Mouse (Mus musculus): ENCODE data around the gene Tbc1d7. TPM values are rescaled to one million over a fixed set of nuclear protein-coding genes. Genes with fewer than 3 reads are reported as not detected.
A peak's percentile ranks its signal among the peaks of the same experiment; 100 is the strongest.

Tbc1d7 gene
- polyA plus RNA-seq, 2 experiments: 4.7 to 12.6 TPM

DNA sequence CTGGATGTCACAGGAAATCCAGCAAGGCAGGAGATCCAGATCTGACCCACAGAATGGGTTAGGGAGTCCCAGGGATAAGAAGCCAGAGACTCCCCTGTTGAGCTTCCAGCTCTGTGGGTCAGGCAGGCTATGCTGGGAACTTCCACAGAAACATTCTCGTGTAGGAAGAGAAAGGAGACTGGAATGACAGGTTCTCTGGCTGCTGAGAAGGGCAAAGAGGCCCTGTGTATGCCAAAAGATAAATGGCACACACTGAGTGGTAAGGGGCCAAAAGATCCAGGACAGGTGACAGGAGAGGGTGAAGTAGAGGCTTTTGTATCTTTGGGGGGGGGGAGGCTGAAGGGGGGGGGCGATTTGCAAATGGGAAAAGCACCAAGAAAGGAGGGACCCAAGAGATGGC, 20.0 kb upstream of the Tbc1d7 start:
- TF ChIP-seq EP300 (IDR thresholded peaks at IDR 0.05; ENCODE audit: low read depth) (no peak), CTCF (IDR thresholded peaks at IDR 0.05; ENCODE audit: low read depth) (no peak)
- ATAC-seq (ENCODE audit: insufficient read depth): no peak
- Histone ChIP-seq H3K27me3 (ENCODE audit: control insufficient read depth, insufficient read depth, low read length) (peaks cover 11% of the 10 kb centered on the region), H3K9me3 (ENCODE audit: control insufficient read depth, low read length) (no peaks in the 10 kb centered on the region), H3K36me3 (replicated peaks; ENCODE audit: control insufficient read depth, insufficient read depth, low read depth) (no peaks in the 10 kb centered on the region), H3K27ac (no peak overlapping the region), H3K9ac (replicated peaks) (no peak overlapping the region), H3K4me2 (ENCODE audit: low read depth) (peak overlapping the region; percentile 41; the same call in 1 of the 2 replicates), H3K4me1 (replicated peaks; ENCODE audit: control insufficient read depth in 2 of 2, insufficient read depth in 2 of 2, low read length in 1 of 2) (peaks cover 19 to 34% of the 10 kb centered on the region in 2 experiments), H3K4me3 (ENCODE audit: insufficient read depth in 1 of 2, low read depth in 2 of 2, low read length in 2 of 2) (no peak overlapping the region)
- 10% methylated on average over 2 of the region's 2 CpGs for WGBS (ENCODE audit: insufficient replicate concordance)
- no peak for DNase-seq (ENCODE audit: low read depth in 3 of 3, low spot score in 3 of 3)

DNA sequence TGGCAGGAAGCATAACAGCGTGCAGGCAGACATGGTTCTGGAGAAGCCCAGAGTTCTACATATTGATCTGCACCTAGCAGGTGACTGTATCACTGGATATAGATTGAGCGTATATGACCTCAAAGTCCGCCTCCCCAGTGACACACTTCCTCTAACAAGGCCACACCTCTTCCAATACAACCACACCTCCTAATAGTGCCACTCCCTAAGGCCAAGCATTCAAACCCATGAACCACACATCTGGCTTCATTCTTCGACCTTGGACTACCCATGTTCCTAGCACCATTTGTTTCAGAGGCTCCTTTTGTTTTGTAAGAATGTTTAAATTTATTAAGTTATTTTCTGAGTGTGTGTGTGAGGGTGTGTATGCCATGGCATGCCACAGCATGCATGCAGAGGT, 16.4 kb upstream of the Tbc1d7 start:
- peaks cover 9% of the 10 kb centered on the region for H3K27me3 ChIP-seq (ENCODE audit: control insufficient read depth, insufficient read depth, low read length)
- ATAC-seq (ENCODE audit: insufficient read depth): no peak
- peaks cover 12 to 21% of the 10 kb centered on the region in 2 experiments for H3K4me1 ChIP-seq (replicated peaks; ENCODE audit: control insufficient read depth in 2 of 2, insufficient read depth in 2 of 2, low read length in 1 of 2)
- no peak overlapping the region for H3K4me2 ChIP-seq (ENCODE audit: low read depth)
- no peak overlapping the region for H3K4me3 ChIP-seq (ENCODE audit: insufficient read depth in 1 of 2, low read depth in 2 of 2, low read length in 2 of 2)
- WGBS (ENCODE audit: insufficient replicate concordance): 74% methylated on average over 4 of the region's 4 CpGs
- no peaks in the 10 kb centered on the region for H3K9me3 ChIP-seq (ENCODE audit: control insufficient read depth, low read length)
- DNase-seq (ENCODE audit: low read depth in 3 of 3, low spot score in 3 of 3): no peak
- TF ChIP-seq EP300 (IDR thresholded peaks at IDR 0.05; ENCODE audit: low read depth) (no peak), CTCF (IDR thresholded peaks at IDR 0.05; ENCODE audit: low read depth) (no peak)
- H3K9ac ChIP-seq (replicated peaks): no peak overlapping the region
- no peaks in the 10 kb centered on the region for H3K36me3 ChIP-seq (replicated peaks; ENCODE audit: control insufficient read depth, insufficient read depth, low read depth)
- H3K27ac ChIP-seq: no peak overlapping the region

DNA sequence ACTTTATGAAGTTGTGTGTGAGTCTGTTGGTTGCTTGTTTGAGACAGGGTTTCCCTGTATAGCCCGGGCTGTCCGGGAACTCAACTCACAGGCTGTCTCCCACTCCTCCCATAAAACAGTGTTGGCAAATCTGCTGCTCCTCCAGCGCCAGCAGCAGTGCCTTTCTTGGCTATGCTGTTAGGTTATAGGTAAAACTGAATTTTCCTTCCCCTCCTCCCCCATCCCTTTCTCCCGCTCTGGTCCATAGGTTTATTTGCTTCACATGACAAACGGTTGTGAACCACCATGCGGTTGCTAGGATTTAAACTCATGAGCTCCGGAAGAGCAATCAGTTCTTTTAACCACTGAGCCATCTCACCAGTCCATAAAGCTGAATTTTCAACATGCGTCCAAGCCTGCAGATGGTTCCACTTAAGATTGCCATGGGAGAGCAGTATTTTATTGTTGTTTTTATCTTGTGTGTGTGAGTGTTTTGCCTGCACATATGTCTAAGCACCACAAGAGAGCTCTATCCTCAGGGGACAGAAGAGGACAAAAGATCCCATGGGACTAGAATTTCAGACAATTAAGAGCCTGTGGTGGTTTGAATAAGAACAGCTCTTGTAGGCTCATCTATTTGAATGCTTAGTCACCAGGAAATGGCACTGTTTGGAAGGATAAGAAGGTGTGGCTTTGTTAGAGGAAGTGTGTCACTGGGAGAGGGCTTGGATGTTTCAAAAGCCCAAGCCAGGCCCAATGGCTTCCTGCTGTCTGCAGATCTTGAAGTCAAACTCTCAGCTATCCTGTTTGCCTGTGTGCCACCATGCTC, 12.2 kb upstream of the Tbc1d7 start:
- Histone ChIP-seq H3K36me3 (replicated peaks; ENCODE audit: control insufficient read depth, insufficient read depth, low read depth) (no peaks in the 10 kb centered on the region), H3K9me3 (ENCODE audit: control insufficient read depth, low read length) (no peaks in the 10 kb centered on the region), H3K27me3 (ENCODE audit: control insufficient read depth, insufficient read depth, low read length) (no peaks in the 10 kb centered on the region; the same call in 1 of the 2 replicates), H3K27ac (no peak overlapping the region), H3K4me3 (ENCODE audit: insufficient read depth in 1 of 2, low read depth in 2 of 2, low read length in 2 of 2) (peak overlapping the region in 1 of 2 experiments; percentile 11; a peak in 1 of 4 replicates), H3K4me1 (replicated peaks; ENCODE audit: control insufficient read depth in 2 of 2, insufficient read depth in 2 of 2, low read length in 1 of 2) (peaks cover 6 to 17% of the 10 kb centered on the region in 2 experiments), H3K9ac (replicated peaks) (no peak overlapping the region), H3K4me2 (ENCODE audit: low read depth) (peak overlapping the region; percentile 51)
- 61% methylated on average over 8 of the region's 8 CpGs for WGBS (ENCODE audit: insufficient replicate concordance)
- DNase-seq (ENCODE audit: low read depth in 3 of 3, low spot score in 3 of 3) (no peak), ATAC-seq (ENCODE audit: insufficient read depth) (no peak)
- TF ChIP-seq CTCF (IDR thresholded peaks at IDR 0.05; ENCODE audit: low read depth): no peak
- TF ChIP-seq EP300 (IDR thresholded peaks at IDR 0.05; ENCODE audit: low read depth): no peak

DNA sequence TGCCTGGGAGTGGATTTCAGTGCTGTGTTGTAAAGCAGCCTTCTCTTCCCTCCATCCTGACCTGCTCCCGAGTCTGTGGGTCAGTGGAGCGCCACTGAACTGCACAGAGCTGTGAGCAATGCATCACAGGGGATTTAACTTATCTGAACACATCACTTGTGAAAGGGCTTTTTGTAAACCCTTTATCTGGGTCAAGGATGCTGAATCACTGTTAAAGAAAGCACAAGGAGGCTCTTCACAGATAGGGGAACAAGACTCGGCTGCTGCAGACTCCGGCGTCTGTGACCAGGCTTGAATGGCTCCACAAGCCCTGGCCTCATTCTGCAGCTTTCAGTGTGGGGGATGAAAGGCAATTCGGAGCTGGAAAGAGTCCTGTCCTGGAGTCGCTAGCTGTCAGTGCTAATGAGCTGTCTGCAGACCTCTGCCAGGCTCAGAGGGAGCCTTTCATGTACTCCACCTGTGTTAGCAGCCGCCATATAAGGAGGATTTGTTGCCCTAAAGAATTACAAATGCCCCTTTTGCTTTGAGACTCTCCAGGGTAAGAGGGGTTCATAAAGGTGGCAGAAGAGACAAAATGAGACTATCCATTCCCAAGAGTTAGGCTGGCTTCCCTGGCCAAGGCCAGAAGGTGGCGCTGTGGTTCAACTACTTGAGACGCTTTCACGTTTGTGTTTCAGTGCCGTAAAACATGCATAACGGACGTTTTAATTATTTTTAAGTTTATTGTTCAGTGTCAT, 11.3 kb upstream of the Tbc1d7 start:
- no peaks in the 10 kb centered on the region for H3K9me3 ChIP-seq (ENCODE audit: control insufficient read depth, low read length)
- H3K4me3 ChIP-seq (ENCODE audit: insufficient read depth in 1 of 2, low read depth in 2 of 2, low read length in 2 of 2): no peak overlapping the region
- H3K9ac ChIP-seq (replicated peaks): no peak overlapping the region
- no peak for TF ChIP-seq EP300 (IDR thresholded peaks at IDR 0.05; ENCODE audit: low read depth)
- TF ChIP-seq CTCF (IDR thresholded peaks at IDR 0.05; ENCODE audit: low read depth): peak; percentile 85
- H3K4me2 ChIP-seq (ENCODE audit: low read depth): peak overlapping the region; percentile 51
- peaks cover 6 to 17% of the 10 kb centered on the region in 2 experiments for H3K4me1 ChIP-seq (replicated peaks; ENCODE audit: control insufficient read depth in 2 of 2, insufficient read depth in 2 of 2, low read length in 1 of 2)
- peak; percentile 49 to 66 (median 50) for DNase-seq (ENCODE audit: low read depth in 3 of 3, low spot score in 3 of 3)
- ATAC-seq (ENCODE audit: insufficient read depth): no peak
- H3K36me3 ChIP-seq (replicated peaks; ENCODE audit: control insufficient read depth, insufficient read depth, low read depth): no peaks in the 10 kb centered on the region
- 11% methylated on average over 14 of the region's 14 CpGs for WGBS (ENCODE audit: insufficient replicate concordance)
- H3K27ac ChIP-seq: no peak overlapping the region
- no peaks in the 10 kb centered on the region for H3K27me3 ChIP-seq (ENCODE audit: control insufficient read depth, insufficient read depth, low read length)

DNA sequence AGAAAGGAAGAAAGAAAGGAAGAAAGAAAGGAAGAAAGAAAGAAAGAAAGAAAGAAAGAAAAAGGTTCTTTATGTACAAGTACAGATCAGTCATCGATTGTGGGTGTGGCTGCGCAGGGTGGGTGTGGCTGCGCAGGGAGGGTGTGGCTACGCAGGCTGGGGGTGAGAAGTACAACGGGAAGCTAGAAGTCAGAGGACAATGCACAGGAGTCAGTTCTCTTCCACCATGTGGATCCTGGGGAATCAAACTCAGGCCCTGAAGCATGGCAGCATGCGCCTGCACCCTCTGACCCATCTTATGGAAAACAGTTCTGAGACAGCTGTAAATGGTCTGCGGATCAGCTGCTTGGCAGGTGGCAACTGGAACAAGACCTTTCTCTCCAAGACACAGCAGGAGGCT, 9.8 kb upstream of the Tbc1d7 start:
- no peak for DNase-seq (ENCODE audit: low read depth in 3 of 3, low spot score in 3 of 3)
- ATAC-seq (ENCODE audit: insufficient read depth): peak; percentile 51; the same call in 1 of the 2 replicates
- no peak overlapping the region for H3K27ac ChIP-seq
- H3K36me3 ChIP-seq (replicated peaks; ENCODE audit: control insufficient read depth, insufficient read depth, low read depth): no peaks in the 10 kb centered on the region
- peak overlapping the region; percentile 18; the same call in 1 of the 2 replicates for H3K4me2 ChIP-seq (ENCODE audit: low read depth)
- no peaks in the 10 kb centered on the region for H3K9me3 ChIP-seq (ENCODE audit: control insufficient read depth, low read length)
- no peak overlapping the region for H3K9ac ChIP-seq (replicated peaks)
- H3K4me3 ChIP-seq (ENCODE audit: insufficient read depth in 1 of 2, low read depth in 2 of 2, low read length in 2 of 2): no peak overlapping the region
- peaks cover 6 to 17% of the 10 kb centered on the region in 2 experiments for H3K4me1 ChIP-seq (replicated peaks; ENCODE audit: control insufficient read depth in 2 of 2, insufficient read depth in 2 of 2, low read length in 1 of 2)
- no peak for TF ChIP-seq CTCF (IDR thresholded peaks at IDR 0.05; ENCODE audit: low read depth)
- no peaks in the 10 kb centered on the region for H3K27me3 ChIP-seq (ENCODE audit: control insufficient read depth, insufficient read depth, low read length)
- WGBS (ENCODE audit: insufficient replicate concordance): 39% methylated on average over 7 of the region's 7 CpGs

Measured in liver, embryonic 14.5 days (tissue).